Mouse (Mus musculus): Measurements from ENCODE around the gene Xrcc6. TPM values are rescaled to one million over a fixed set of nuclear protein-coding genes. Genes with fewer than 3 reads are reported as not detected.

Gene Xrcc6
- 87.0 and 96.7 TPM in 2 replicates for polyA plus RNA-seq (2014; fragmentation: Nextera tagmentation; extraction: Ambion mirVana)

DNA sequence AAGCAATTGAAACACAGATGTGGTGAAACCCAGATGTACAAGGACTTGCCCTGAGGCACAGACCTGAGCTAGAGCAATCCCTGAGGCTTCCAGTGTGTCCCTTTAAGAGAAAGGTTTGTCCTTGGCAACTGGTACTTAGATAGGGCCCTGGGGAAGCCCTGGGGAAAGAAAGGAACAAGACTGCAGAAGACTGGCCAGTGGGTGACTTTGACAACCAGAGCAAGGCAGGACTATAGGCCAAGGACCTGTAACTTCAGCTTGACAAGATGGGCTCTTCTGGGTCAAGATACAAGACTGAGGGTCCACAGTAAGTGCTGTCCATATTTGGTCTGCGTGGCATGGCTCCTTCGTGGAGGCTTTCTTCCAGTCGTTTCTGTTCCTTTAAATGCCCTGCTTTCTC, at the start of gene Xrcc6:
Gene Xrcc6, plus strand, starts transcription at position 190 of the 400 bp plus-strand sequence.
- DNase-seq (ENCODE audit: low spot score) (no peak), ATAC-seq (replicated peaks; ENCODE audit: low FRiP score, low TSS enrichment, low read depth) (no peak)
- no peak within 1 kb of the TSS for H3K27ac ChIP-seq (ENCODE audit: low read depth)
- H3K36me3 ChIP-seq (ENCODE audit: control insufficient read depth, insufficient read depth, low read length), result 0 out of 2 replicates have a peak, but pooled peaks cover 2% of the 10 kb centered on the region
- H3K9ac ChIP-seq (ENCODE audit: low read length), result no peak within 1 kb of the TSS
- H3K4me1 ChIP-seq (replicated peaks; ENCODE audit: control insufficient read depth, insufficient read depth, low read length), result no peaks in the 10 kb centered on the region
- H3K27me3 ChIP-seq (replicated peaks; ENCODE audit: control insufficient read depth, insufficient read depth, low read length), result no peaks in the 10 kb centered on the region
- H3K9me3 ChIP-seq (ENCODE audit: control insufficient read depth, low read length), result no peaks in the 10 kb centered on the region
- no peak within 1 kb of the TSS for H3K4me2 ChIP-seq (ENCODE audit: low read length)
- H3K4me3 ChIP-seq (ENCODE audit: low read depth, low read length), result no peak within 1 kb of the TSS
- WGBS, result 82% methylated on average over 3 of the region's 3 CpGs

DNA sequence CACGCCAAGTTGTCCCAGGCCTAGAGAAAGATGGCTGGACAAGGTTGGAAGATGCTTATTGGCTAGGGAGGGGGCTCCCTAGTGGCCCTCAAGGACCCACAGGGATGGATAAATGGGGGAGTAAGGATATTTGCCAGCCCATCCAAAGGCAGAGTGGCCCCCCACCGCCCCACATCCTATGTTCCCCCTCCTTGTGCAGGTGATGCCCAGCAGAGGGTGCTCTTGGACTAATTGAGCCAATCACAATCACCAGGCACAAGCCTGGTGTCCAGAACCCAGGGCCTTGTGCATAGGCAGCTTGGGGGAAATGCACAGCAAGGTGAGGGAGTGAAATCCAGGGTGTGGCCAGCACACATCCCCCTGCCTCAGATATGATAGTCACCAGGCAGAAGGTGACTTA, 49.4 kb upstream of the Xrcc6 start:
- ATAC-seq (replicated peaks; ENCODE audit: low FRiP score, low TSS enrichment, low read depth) (no peak), DNase-seq (ENCODE audit: low spot score) (peak; percentile 65)
- Histone ChIP-seq H3K27me3 (replicated peaks; ENCODE audit: control insufficient read depth, insufficient read depth, low read length) (no peaks in the 10 kb centered on the region), H3K4me3 (ENCODE audit: low read depth, low read length) (no peak overlapping the region), H3K27ac (ENCODE audit: low read depth) (no peak overlapping the region), H3K4me2 (ENCODE audit: low read length) (peak overlapping the region; percentile 77), H3K4me1 (replicated peaks; ENCODE audit: control insufficient read depth, insufficient read depth, low read length) (peaks cover 17% of the 10 kb centered on the region), H3K9ac (ENCODE audit: low read length) (no peak overlapping the region), H3K36me3 (ENCODE audit: control insufficient read depth, insufficient read depth, low read length) (no peaks in the 10 kb centered on the region), H3K9me3 (ENCODE audit: control insufficient read depth, low read length) (no peaks in the 10 kb centered on the region)
- WGBS, result 53% methylated on average over 2 of the region's 2 CpGs

DNA sequence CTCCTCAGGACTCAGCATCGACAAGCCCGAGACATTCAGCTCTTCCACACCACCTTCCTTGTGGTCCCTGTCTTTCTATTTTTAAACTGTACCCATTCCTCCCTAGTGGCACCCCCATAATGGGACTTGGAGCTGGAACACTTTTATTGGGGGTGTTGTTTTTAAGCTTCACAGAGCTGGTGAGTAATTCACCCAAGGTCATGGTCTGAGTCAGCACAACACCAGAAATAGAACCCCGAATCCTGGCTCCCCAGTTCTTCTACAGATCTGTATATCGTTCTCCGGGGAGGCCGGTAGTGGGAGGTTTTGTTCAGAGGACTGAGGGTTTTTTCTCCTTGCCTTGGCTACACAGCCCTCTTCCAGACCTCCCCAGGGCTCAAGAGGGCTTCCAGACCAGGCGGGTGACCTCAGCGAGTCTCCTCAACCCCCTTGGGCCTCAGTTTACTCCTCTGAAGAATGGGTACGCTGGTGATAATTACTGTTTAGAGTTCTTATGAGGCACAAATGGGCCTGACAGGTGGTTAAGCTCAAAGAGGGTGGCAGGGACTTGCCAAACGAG, 48.4 kb upstream of the Xrcc6 start:
- Histone ChIP-seq H3K27me3 (replicated peaks; ENCODE audit: control insufficient read depth, insufficient read depth, low read length) (no peaks in the 10 kb centered on the region), H3K9ac (ENCODE audit: low read length) (no peak overlapping the region), H3K4me3 (ENCODE audit: low read depth, low read length) (no peak overlapping the region), H3K4me1 (replicated peaks; ENCODE audit: control insufficient read depth, insufficient read depth, low read length) (peaks cover 14% of the 10 kb centered on the region), H3K4me2 (ENCODE audit: low read length) (no peak overlapping the region), H3K27ac (ENCODE audit: low read depth) (no peak overlapping the region), H3K9me3 (ENCODE audit: control insufficient read depth, low read length) (no peaks in the 10 kb centered on the region), H3K36me3 (ENCODE audit: control insufficient read depth, insufficient read depth, low read length) (no peaks in the 10 kb centered on the region)
- DNase-seq (ENCODE audit: low spot score), result no peak
- ATAC-seq (replicated peaks; ENCODE audit: low FRiP score, low TSS enrichment, low read depth), result no peak
- 87% methylated on average over 10 of the region's 10 CpGs for WGBS

DNA sequence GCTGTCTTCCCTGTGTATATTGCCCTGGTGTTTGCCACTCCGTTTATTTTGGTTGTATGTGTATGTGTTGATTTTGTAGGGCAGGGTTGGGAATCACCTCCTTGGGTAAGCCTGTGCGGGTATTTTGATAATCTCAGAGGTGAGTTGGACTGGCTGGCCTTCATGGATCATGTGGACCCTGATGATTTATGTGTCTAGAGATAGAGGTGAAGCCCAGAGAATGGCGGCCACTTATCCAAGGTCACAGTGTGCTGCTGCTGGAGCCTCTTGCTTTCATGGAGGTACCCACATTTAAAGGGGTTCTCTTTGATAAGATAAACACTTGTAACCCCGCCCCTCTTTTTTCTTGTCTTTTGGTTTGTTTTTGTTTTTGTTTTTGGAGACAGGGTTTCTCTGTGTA, 47.9 kb upstream of the Xrcc6 start:
- Histone ChIP-seq H3K9ac (ENCODE audit: low read length) (no peak overlapping the region), H3K4me2 (ENCODE audit: low read length) (no peak overlapping the region), H3K9me3 (ENCODE audit: control insufficient read depth, low read length) (no peaks in the 10 kb centered on the region), H3K36me3 (ENCODE audit: control insufficient read depth, insufficient read depth, low read length) (no peaks in the 10 kb centered on the region), H3K4me3 (ENCODE audit: low read depth, low read length) (no peak overlapping the region), H3K27ac (ENCODE audit: low read depth) (no peak overlapping the region), H3K4me1 (replicated peaks; ENCODE audit: control insufficient read depth, insufficient read depth, low read length) (peaks cover 14% of the 10 kb centered on the region), H3K27me3 (replicated peaks; ENCODE audit: control insufficient read depth, insufficient read depth, low read length) (no peaks in the 10 kb centered on the region)
- DNase-seq (ENCODE audit: low spot score) (no peak), ATAC-seq (replicated peaks; ENCODE audit: low FRiP score, low TSS enrichment, low read depth) (no peak)
- WGBS, result 69% methylated on average over 4 of the region's 4 CpGs

DNA sequence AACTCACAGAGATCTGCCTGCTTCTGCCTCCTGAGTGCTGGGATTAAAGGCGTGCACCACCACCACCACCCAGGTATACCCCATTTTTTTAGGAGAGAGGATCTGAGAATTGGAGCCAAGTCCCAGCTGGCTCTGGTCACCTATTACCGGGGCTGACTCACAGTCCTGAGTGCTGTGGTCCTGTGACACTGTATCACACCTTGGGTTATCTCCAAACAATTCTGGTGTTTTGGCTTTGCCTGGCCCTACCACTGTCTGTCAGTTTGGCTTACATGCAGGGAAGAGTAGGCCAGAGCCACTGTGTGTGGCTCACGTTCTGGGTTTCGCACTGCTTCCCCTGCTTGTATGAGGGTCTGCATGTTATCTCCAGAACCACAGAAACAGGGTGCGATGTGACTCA, 47.4 kb upstream of the Xrcc6 start:
- Histone ChIP-seq H3K4me1 (replicated peaks; ENCODE audit: control insufficient read depth, insufficient read depth, low read length) (peaks cover 14% of the 10 kb centered on the region), H3K36me3 (ENCODE audit: control insufficient read depth, insufficient read depth, low read length) (no peaks in the 10 kb centered on the region), H3K9ac (ENCODE audit: low read length) (no peak overlapping the region), H3K9me3 (ENCODE audit: control insufficient read depth, low read length) (no peaks in the 10 kb centered on the region), H3K27me3 (replicated peaks; ENCODE audit: control insufficient read depth, insufficient read depth, low read length) (no peaks in the 10 kb centered on the region), H3K4me3 (ENCODE audit: low read depth, low read length) (no peak overlapping the region), H3K4me2 (ENCODE audit: low read length) (no peak overlapping the region), H3K27ac (ENCODE audit: low read depth) (no peak overlapping the region)
- ATAC-seq (replicated peaks; ENCODE audit: low FRiP score, low TSS enrichment, low read depth), result no peak
- DNase-seq (ENCODE audit: low spot score), result no peak
- WGBS, result 86% methylated on average over 5 of the region's 5 CpGs

DNA sequence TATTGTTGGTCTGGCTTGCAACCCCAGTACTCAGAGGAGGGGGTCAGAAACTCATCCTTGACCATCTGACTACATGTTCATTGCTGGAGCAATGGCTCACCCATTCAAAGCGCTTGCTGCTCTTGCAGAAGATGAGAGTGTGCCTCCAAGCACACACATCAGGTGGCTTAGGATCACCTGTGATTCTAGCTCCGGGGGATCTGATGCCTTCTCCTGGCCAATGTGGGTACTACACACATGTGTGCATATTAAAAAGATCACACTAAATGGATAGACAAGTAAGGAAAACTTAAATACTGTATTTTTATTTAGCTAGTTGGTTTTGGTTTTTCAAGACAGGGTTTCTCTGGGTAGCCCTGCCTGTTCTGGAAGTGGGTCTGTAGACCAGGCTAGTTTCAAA, 46.6 kb upstream of the Xrcc6 start:
- no peak for DNase-seq (ENCODE audit: low spot score)
- Histone ChIP-seq H3K9ac (ENCODE audit: low read length) (no peak overlapping the region), H3K9me3 (ENCODE audit: control insufficient read depth, low read length) (no peaks in the 10 kb centered on the region), H3K4me3 (ENCODE audit: low read depth, low read length) (no peak overlapping the region), H3K27ac (ENCODE audit: low read depth) (no peak overlapping the region), H3K36me3 (ENCODE audit: control insufficient read depth, insufficient read depth, low read length) (no peaks in the 10 kb centered on the region), H3K4me1 (replicated peaks; ENCODE audit: control insufficient read depth, insufficient read depth, low read length) (peaks cover 14% of the 10 kb centered on the region), H3K27me3 (replicated peaks; ENCODE audit: control insufficient read depth, insufficient read depth, low read length) (no peaks in the 10 kb centered on the region), H3K4me2 (ENCODE audit: low read length) (no peak overlapping the region)
- no peak for ATAC-seq (replicated peaks; ENCODE audit: low FRiP score, low TSS enrichment, low read depth)
- WGBS, result 94% methylated on average over 2 of the region's 2 CpGs

DNA sequence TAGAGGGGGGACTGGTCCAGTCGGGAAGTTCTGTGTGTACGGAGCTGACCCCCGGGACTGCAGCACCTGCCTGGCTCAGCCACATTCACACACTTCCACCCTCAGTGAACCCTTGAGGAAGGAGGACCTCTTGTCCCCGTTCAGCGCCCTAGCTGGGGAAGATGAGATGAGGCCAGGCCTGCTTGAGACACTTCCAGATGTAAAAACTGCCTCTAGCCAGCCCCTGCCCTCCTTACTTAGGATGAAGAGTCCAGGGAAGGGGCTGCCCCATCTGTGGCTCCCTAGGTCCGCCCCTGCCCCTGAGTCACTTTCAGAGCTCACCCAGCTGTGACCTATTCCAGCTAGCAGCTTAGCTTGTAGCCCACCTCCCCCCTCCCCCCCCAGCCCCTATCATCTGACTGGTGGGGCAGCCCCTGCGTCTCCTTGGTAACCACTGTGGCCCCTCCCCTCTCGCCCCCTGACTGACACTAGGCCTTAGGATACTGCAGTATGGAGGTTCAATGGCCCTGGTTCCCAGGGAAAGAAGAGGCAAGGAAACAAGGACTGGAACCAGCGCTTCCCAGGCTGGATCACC, 44.4 kb upstream of the Xrcc6 start:
- H3K27me3 ChIP-seq (replicated peaks; ENCODE audit: control insufficient read depth, insufficient read depth, low read length), result no peaks in the 10 kb centered on the region
- H3K9ac ChIP-seq (ENCODE audit: low read length), result no peak overlapping the region
- DNase-seq (ENCODE audit: low spot score) (no peak), ATAC-seq (replicated peaks; ENCODE audit: low FRiP score, low TSS enrichment, low read depth) (no peak)
- WGBS, result 19% methylated on average over 9 of the region's 9 CpGs
- 0 out of 2 replicates have a peak, but pooled peaks cover under 1% of the 10 kb centered on the region for H3K4me1 ChIP-seq (replicated peaks; ENCODE audit: control insufficient read depth, insufficient read depth, low read length)
- H3K4me3 ChIP-seq (ENCODE audit: low read depth, low read length), result no peak overlapping the region
- H3K4me2 ChIP-seq (ENCODE audit: low read length), result no peak overlapping the region
- no peak overlapping the region for H3K27ac ChIP-seq (ENCODE audit: low read depth)
- H3K9me3 ChIP-seq (ENCODE audit: control insufficient read depth, low read length), result no peaks in the 10 kb centered on the region
- no peaks in the 10 kb centered on the region for H3K36me3 ChIP-seq (ENCODE audit: control insufficient read depth, insufficient read depth, low read length)

DNA sequence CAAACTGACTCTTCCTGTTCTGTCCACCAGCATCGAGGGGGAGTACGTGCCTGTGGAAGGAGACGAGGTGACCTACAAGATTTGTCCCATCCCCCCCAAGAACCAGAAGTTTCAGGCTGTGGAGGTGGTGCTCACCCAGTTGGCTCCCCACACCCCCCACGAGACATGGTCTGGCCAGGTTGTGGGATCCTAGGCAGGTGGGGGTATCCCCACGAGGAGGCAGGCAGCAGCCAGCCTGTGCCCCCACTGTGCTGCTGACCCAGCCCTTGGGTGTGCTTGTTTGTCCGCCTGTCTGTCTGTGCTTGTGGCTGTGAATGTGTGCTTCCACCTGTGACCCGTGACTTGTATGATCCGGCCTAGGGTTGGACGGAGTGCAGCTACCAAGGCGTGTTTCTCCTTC, 38.6 kb upstream of the Xrcc6 start:
- Histone ChIP-seq H3K27me3 (replicated peaks; ENCODE audit: control insufficient read depth, insufficient read depth, low read length) (no peaks in the 10 kb centered on the region), H3K27ac (ENCODE audit: low read depth) (no peak overlapping the region), H3K9ac (ENCODE audit: low read length) (no peak overlapping the region), H3K36me3 (ENCODE audit: control insufficient read depth, insufficient read depth, low read length) (peaks cover 13% of the 10 kb centered on the region; the same call in 1 of the 2 replicates), H3K9me3 (ENCODE audit: control insufficient read depth, low read length) (no peaks in the 10 kb centered on the region), H3K4me1 (replicated peaks; ENCODE audit: control insufficient read depth, insufficient read depth, low read length) (no peaks in the 10 kb centered on the region), H3K4me2 (ENCODE audit: low read length) (no peak overlapping the region), H3K4me3 (ENCODE audit: low read depth, low read length) (no peak overlapping the region)
- no peak for DNase-seq (ENCODE audit: low spot score)
- WGBS, result 77% methylated on average over 10 of the region's 10 CpGs
- ATAC-seq (replicated peaks; ENCODE audit: low FRiP score, low TSS enrichment, low read depth), result no peak

DNA sequence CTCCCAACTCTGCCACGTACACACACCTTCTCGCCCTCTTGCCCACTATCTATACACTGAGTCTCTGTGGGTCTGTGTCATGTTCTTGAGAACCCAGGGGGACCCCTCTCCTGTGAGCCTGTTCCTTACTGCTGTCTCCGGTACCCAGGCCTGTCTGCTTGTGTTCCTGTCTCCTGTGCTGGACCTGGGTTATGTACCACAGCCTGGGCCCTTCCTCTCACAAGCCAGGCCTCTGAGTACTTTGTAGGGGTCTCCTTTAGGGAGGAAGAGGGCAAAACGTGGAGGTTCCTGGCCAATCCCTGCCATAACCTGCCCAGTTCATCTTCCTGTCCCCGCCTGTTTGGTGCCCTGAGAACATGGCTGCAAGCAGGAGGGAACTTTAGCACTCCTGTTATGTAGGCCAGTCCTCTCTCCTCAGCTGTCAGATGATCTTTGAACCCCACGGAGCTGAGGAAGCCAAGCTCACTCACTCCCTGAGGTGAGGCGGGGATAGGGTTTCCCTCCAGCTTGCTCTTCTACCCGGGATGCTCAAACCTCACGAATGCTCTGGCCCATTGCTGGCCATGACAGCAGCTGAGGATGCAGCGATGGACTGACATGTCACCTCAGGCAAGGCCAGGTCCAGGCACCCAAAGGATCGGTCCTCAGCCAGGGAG, 38.0 kb upstream of the Xrcc6 start:
- Histone ChIP-seq H3K4me3 (ENCODE audit: low read depth, low read length) (no peak overlapping the region), H3K4me2 (ENCODE audit: low read length) (no peak overlapping the region), H3K9me3 (ENCODE audit: control insufficient read depth, low read length) (no peaks in the 10 kb centered on the region), H3K27ac (ENCODE audit: low read depth) (no peak overlapping the region), H3K9ac (ENCODE audit: low read length) (no peak overlapping the region), H3K36me3 (ENCODE audit: control insufficient read depth, insufficient read depth, low read length) (peaks cover 16% of the 10 kb centered on the region), H3K4me1 (replicated peaks; ENCODE audit: control insufficient read depth, insufficient read depth, low read length) (no peaks in the 10 kb centered on the region), H3K27me3 (replicated peaks; ENCODE audit: control insufficient read depth, insufficient read depth, low read length) (no peaks in the 10 kb centered on the region)
- 73% methylated on average over 11 of the region's 11 CpGs for WGBS
- ATAC-seq (replicated peaks; ENCODE audit: low FRiP score, low TSS enrichment, low read depth) (no peak), DNase-seq (ENCODE audit: low spot score) (no peak)
